Mouse (Mus musculus): Measurements from ENCODE around the gene Erbin. TPM values are rescaled to one million over a fixed set of nuclear protein-coding genes. Genes with fewer than 3 reads are reported as not detected.

Erbin gene
- polyA plus RNA-seq, 1 experiment from 2014 or later = 23.7 TPM

DNA sequence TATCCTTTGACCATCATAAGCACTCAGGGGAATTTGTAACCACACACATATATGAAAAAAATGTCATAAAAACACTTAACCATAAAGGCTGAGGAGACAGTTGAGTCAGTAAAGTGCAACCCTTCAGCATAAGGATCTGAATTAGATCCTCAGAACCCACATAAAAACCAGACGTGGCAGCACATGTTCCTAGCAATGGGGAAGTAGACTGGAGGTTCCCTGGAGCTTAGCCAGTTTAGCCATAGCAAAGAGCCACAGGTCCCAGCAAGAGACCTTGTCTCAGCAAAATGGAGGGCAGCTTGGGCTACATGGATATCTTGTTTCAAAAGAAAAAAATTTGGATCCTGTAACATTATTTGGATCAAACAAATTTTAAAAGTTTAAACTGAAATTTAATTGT is 20.3 kb downstream of the Erbin start:
- Histone ChIP-seq H3K4me3 (no peak overlapping the region), H3K36me3 (peaks cover 4% of the 10 kb centered on the region), H3K9ac (no peak overlapping the region), H3K9me3 (replicated peaks) (0 out of 2 replicates have a peak, but pooled peaks cover 5% of the 10 kb centered on the region), H3K27ac (no peak overlapping the region), H3K27me3 (no peaks in the 10 kb centered on the region), H3K4me1 (no peaks in the 10 kb centered on the region), H3K4me2 (replicated peaks) (no peak overlapping the region)
- no peak for ATAC-seq (ENCODE audit: low FRiP score)
- WGBS = 85% methylated on average over 1 of the region's 1 CpGs

DNA sequence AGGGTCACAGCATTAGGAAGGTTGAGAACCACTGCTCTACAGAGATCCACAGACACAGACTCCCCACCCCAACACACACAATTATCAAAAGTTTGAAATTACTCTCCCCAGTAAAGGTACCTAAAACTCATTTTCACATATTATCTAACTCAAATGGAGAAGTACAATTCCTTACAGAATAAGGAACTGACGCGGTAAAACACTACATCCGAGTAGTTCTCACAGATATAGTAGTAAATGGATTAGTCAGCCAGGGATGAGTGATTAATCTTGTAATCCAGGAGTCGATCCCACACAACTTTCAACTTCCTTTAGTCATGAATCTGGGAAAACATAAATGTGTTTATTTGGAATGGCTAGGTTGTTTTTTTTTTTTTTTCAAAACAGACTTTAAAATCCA is 22.7 kb downstream of the Erbin start:
- 96% methylated on average over 4 of the region's 4 CpGs for WGBS
- Histone ChIP-seq H3K4me1 (no peaks in the 10 kb centered on the region), H3K9me3 (replicated peaks) (0 out of 2 replicates have a peak, but pooled peaks cover 5% of the 10 kb centered on the region), H3K27ac (no peak overlapping the region), H3K9ac (no peak overlapping the region), H3K27me3 (no peaks in the 10 kb centered on the region), H3K36me3 (peaks cover 4% of the 10 kb centered on the region), H3K4me2 (replicated peaks) (no peak overlapping the region), H3K4me3 (no peak overlapping the region)
- ATAC-seq (ENCODE audit: low FRiP score) = no peak

DNA sequence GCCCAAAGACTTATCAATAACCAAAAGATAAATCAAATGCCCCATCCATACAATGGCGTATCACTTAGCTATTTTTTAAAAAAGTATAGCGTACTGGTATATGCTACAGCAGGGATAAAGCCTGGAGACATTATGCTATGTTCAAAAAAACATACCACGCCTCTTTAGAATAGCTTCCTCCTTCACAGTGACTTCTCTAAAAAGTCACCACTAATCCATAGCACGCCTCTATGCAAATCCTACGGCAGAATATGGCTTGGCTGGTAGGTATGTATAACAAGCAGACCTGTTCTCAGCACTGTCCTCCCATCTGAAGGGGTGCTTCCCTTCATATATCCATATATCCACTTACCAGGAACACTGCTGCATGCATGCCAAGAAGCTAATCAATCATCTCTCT is 27.2 kb downstream of the Erbin start:
- no peak for ATAC-seq (ENCODE audit: low FRiP score)
- WGBS = 96% methylated on average over 5 of the region's 5 CpGs
- Histone ChIP-seq H3K27ac (no peak overlapping the region), H3K9ac (no peak overlapping the region), H3K4me2 (replicated peaks) (no peak overlapping the region), H3K4me3 (no peak overlapping the region), H3K36me3 (no peaks in the 10 kb centered on the region; the same call in 1 of the 2 replicates), H3K4me1 (peaks cover 12% of the 10 kb centered on the region), H3K27me3 (no peaks in the 10 kb centered on the region), H3K9me3 (replicated peaks) (0 out of 2 replicates have a peak, but pooled peaks cover 5% of the 10 kb centered on the region)

DNA sequence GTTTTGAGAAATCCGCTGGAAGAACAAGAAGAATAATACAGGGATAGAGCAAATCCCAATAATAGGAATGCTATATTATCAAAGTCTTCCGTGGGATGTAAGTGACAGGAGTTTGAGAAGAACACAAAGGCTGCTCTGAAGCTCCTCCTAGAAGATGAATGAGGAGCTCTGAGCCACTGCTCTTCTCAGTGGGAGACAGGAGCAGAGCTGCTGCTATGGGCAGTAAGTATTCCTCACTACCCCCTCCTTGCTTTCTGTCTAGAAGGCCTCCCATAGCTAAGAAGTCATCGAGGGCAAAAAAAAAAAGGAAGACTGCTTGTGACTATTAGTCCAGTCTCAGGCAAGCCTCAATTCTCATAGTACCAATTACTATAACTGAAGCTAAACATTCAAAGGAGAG is 30.3 kb downstream of the Erbin start:
- Histone ChIP-seq H3K36me3 (peaks cover 3% of the 10 kb centered on the region; the same call in 1 of the 2 replicates), H3K4me3 (no peak overlapping the region), H3K27me3 (no peaks in the 10 kb centered on the region), H3K27ac (no peak overlapping the region; the same call in 1 of the 2 replicates), H3K9ac (no peak overlapping the region), H3K4me2 (replicated peaks) (no peak overlapping the region), H3K4me1 (peaks cover 12% of the 10 kb centered on the region), H3K9me3 (replicated peaks) (no peaks in the 10 kb centered on the region)
- no peak for ATAC-seq (ENCODE audit: low FRiP score)
- 32% methylated on average over 3 of the region's 3 CpGs for WGBS

DNA sequence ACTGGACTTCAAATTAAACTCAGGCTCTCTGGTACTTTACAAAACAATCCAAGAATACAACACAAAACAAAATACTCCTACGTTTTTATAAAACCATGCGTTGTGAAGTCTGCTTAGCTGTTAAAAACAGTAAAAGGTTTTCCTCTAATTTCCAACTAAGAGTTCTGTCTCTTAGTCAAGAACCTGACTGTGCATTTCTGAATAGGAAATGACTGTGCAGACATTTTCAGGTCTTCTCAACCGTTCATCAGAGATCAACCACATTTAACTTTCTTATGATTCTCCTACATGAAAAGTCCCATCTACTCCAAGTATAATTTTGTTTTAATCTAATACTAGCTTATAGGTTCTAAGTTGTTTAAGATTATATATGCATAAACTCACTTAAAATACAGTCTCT is 33.8 kb downstream of the Erbin start:
- Histone ChIP-seq H3K4me1 (peaks cover 12% of the 10 kb centered on the region), H3K4me2 (replicated peaks) (no peak overlapping the region), H3K36me3 (peaks cover 7% of the 10 kb centered on the region; the same call in 1 of the 2 replicates), H3K4me3 (no peak overlapping the region), H3K27ac (no peak overlapping the region), H3K27me3 (no peaks in the 10 kb centered on the region), H3K9me3 (replicated peaks) (no peaks in the 10 kb centered on the region), H3K9ac (no peak overlapping the region)
- 94% methylated on average over 3 of the region's 3 CpGs for WGBS
- ATAC-seq (ENCODE audit: low FRiP score) = no peak

DNA sequence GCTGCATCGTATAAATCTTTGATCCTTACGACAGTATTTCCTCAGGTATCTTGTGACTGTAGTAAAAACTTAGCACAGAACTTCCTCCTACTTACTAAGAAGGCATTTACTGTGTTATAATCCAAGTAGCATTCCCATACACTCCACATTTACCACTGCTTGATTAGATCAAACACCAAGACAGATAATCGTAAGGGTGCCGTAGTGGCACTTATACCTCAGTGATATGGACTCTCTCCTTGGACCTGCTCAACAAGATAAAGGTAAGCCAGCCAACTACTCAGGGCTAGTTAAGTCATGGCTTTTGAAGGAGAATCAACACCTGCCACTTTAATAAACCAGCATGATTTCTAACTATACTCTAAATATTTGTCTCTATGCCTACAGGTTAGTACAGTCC is 39.1 kb downstream of the Erbin start:
- no peaks in the 10 kb centered on the region for H3K9me3 ChIP-seq (replicated peaks)
- H3K4me1 ChIP-seq = no peaks in the 10 kb centered on the region
- no peak overlapping the region for H3K4me2 ChIP-seq (replicated peaks)
- 99% methylated on average over 4 of the region's 4 CpGs for WGBS
- ATAC-seq (ENCODE audit: low FRiP score) = no peak
- no peaks in the 10 kb centered on the region for H3K27me3 ChIP-seq
- no peak overlapping the region for H3K9ac ChIP-seq
- H3K27ac ChIP-seq = no peak overlapping the region
- peaks cover 13% of the 10 kb centered on the region for H3K36me3 ChIP-seq
- no peak overlapping the region for H3K4me3 ChIP-seq

DNA sequence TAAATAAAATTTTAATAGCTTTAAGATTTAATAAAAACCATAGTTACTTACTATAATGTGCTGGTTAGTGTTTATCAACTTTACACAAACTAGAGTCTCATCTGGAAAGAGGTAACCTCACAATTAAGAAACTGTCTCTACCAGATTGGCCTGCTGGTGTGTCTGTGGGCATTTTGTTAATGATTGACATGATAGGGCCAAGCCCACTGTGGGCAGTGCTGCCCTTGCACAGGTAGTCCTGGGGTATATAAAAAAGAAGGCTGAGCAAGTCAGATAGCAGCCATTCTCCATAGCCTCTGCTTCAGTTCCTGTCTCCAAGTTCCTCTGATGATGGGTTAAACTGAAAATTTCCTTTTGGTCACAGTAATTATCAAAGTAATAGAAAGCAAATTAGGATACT is 43.6 kb downstream of the Erbin start:
- no peak overlapping the region for H3K4me3 ChIP-seq
- H3K27ac ChIP-seq = no peak overlapping the region
- peaks cover 6% of the 10 kb centered on the region for H3K36me3 ChIP-seq
- H3K9ac ChIP-seq = no peak overlapping the region
- no peak for ATAC-seq (ENCODE audit: low FRiP score)
- H3K4me2 ChIP-seq (replicated peaks) = no peak overlapping the region
- no peaks in the 10 kb centered on the region for H3K9me3 ChIP-seq (replicated peaks)
- no peaks in the 10 kb centered on the region for H3K27me3 ChIP-seq
- H3K4me1 ChIP-seq = no peaks in the 10 kb centered on the region

DNA sequence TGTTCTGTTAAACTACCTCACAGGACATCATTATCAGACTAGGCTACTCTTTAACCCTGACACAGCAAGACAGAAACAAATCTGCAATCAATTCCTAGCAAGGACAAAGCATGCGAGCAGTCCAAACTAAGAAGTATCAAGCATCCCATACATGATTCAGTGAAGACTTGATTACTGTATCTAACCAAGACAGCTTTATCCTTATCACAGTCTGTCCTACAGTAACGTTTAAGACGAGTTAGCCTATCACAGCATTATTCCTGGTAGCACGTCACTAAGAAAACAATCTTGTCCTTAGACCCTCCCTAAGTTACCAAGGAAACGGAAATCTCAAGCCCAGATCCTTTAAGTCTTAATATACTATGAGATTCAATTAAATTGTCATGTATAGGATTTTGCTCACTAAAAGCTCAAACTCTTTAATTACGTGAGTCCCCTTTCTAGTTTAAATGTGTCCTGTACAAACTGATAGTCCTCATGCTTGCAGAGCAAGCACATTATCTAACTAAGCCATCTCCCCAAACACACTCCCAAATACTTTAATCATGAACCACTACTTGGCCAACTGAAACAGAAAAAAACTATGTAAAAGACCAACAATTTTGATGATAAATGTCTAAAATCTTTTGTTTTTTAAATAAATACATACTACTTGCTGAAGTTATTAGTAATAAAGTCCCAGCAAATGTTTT is 44.3 kb downstream of the Erbin start:
- H3K9me3 ChIP-seq (replicated peaks) = no peaks in the 10 kb centered on the region
- ATAC-seq (ENCODE audit: low FRiP score) = no peak
- 88% methylated on average over 6 of the region's 6 CpGs for WGBS
- H3K27ac ChIP-seq = no peak overlapping the region
- no peaks in the 10 kb centered on the region for H3K27me3 ChIP-seq
- no peaks in the 10 kb centered on the region for H3K4me1 ChIP-seq
- no peak overlapping the region for H3K4me2 ChIP-seq (replicated peaks)
- H3K9ac ChIP-seq = no peak overlapping the region
- no peak overlapping the region for H3K4me3 ChIP-seq
- H3K36me3 ChIP-seq = peaks cover 6% of the 10 kb centered on the region

DNA sequence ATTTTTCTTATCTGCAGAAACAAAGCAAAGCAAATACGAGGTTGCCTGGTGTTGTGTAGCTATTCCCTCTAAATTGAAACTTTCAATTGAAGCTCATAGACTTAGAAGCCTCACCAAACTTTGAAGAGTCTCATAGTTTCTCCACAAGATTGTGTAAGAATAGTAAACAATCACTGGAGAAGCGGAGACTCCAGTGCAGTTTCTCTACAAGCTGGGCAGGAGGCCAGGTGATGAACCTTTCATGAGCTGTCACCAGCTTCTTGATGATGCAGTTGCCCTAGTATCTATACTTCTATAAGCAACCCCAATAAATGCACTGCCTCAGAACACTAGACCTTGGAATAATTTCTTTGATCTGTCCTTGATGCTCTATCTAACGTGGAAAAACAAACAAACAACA is 49.5 kb downstream of the Erbin start:
- H3K36me3 ChIP-seq = peaks cover 7% of the 10 kb centered on the region; the same call in 1 of the 2 replicates
- no peak overlapping the region for H3K27ac ChIP-seq
- no peaks in the 10 kb centered on the region for H3K9me3 ChIP-seq (replicated peaks)
- H3K9ac ChIP-seq = no peak overlapping the region
- H3K4me3 ChIP-seq = no peak overlapping the region
- no peak for ATAC-seq (ENCODE audit: low FRiP score)
- no peaks in the 10 kb centered on the region for H3K27me3 ChIP-seq
- 79% methylated on average over 3 of the region's 3 CpGs for whole genome bisulfite sequencing
- no peak overlapping the region for H3K4me2 ChIP-seq (replicated peaks)
- H3K4me1 ChIP-seq = no peaks in the 10 kb centered on the region

DNA sequence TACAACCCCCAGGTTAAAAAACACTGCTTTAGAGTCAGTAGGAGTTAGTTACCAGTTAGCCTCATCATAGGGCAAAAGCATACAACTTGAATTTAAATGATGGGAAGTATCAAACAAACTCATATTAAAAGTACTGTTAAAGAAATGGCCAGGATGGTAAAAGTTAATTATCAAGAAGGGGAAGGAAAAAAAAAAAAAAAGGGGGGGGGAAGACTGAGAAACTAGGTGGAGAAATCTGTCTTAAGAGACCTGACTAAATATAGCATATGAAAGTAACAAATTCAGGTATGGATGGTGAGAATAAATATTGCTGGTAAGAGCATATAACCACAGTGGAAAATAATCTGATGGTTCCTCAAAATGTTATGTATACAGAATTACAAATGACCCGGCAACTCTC is 50.2 kb downstream of the Erbin start:
- no peak overlapping the region for H3K4me3 ChIP-seq
- H3K4me2 ChIP-seq (replicated peaks) = no peak overlapping the region
- H3K9me3 ChIP-seq (replicated peaks) = no peaks in the 10 kb centered on the region
- ATAC-seq (ENCODE audit: low FRiP score) = no peak
- WGBS = 97% methylated on average over 1 of the region's 1 CpGs
- H3K27ac ChIP-seq = no peak overlapping the region
- H3K9ac ChIP-seq = no peak overlapping the region
- no peaks in the 10 kb centered on the region for H3K4me1 ChIP-seq
- peaks cover 8% of the 10 kb centered on the region; the same call in 1 of the 2 replicates for H3K36me3 ChIP-seq
- H3K27me3 ChIP-seq = no peaks in the 10 kb centered on the region

DNA sequence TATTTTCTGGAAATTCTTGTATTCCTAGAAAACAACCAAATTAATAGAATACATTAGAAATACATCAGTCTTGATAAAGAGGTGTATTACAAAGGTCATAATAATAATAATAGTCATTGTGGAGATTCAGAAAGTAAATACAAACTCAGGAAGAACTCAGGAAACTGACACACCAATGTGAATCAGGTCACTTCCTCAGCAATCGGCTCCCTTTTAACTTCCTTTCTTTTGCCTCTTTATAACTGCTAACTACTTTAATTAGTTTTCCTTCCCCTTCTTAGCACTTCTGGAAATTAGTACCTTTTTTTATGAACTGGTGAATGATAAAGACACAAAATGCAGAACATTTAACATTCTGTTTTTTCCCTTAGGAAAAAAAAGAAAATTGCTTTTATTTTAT is 51.4 kb downstream of the Erbin start:
- WGBS = 77% methylated on average over 1 of the region's 1 CpGs
- ATAC-seq (ENCODE audit: low FRiP score) = no peak

DNA sequence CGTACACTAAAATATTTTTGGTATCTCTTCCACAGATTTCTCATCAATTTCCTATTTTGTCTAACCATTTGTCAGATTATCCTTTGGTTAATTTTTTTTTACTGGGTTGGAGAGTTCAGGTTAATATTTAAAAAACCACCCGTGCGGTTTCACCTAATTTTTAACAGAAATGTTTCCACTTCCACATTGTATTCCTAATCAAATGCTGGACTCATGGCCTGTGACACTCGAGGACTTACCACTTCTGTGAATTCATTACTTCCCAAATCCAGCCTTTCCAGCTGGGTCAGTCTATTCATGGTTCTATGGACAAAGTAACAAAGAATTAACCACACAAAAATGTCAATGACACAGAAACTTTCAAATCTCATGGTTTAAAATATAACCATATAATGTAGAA is 58.3 kb downstream of the Erbin start:
- H3K36me3 ChIP-seq = peaks cover 18% of the 10 kb centered on the region
- WGBS = 82% methylated on average over 4 of the region's 4 CpGs

More for the DNA sequence above, 51.4 kb downstream of the Erbin start:
- Histone ChIP-seq H3K27me3 (no peaks in the 10 kb centered on the region), H3K4me2 (replicated peaks) (no peak overlapping the region), H3K27ac (no peak overlapping the region), H3K9me3 (replicated peaks) (no peaks in the 10 kb centered on the region), H3K4me3 (no peak overlapping the region), H3K36me3 (peaks cover 12% of the 10 kb centered on the region; the same call in 1 of the 2 replicates), H3K9ac (no peak overlapping the region), H3K4me1 (no peaks in the 10 kb centered on the region)

DNA sequence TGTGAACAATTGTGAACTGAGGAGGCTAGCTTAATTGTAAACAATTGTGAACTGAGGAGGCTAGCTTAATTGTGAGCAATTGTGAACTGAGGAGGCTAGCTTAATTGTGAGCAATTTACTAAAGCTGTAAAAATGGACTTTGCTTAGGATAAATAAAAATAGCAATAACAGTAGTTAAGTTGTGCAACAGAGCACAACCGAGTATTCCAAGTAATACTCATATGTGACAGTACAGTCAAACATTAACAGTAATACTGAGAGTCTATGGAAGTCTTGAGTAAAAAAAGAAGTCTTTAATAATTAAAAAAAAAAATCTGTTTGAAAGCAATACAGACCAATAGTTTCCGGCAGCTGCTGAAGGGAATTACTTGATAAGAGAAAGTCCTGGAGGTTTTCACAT is 61.3 kb downstream of the Erbin start:
- H3K4me3 ChIP-seq = no peak overlapping the region
- WGBS = 98% methylated on average over 2 of the region's 2 CpGs
- no peak overlapping the region for H3K27ac ChIP-seq
- no peak for ATAC-seq (ENCODE audit: low FRiP score)
- no peaks in the 10 kb centered on the region for H3K27me3 ChIP-seq
- H3K9ac ChIP-seq = no peak overlapping the region
- no peak overlapping the region for H3K4me2 ChIP-seq (replicated peaks)
- H3K4me1 ChIP-seq = no peaks in the 10 kb centered on the region
- H3K9me3 ChIP-seq (replicated peaks) = no peaks in the 10 kb centered on the region
- peaks cover 21% of the 10 kb centered on the region for H3K36me3 ChIP-seq

More for the DNA sequence above, 58.3 kb downstream of the Erbin start:
- H3K27me3 ChIP-seq = no peaks in the 10 kb centered on the region
- no peak overlapping the region for H3K9ac ChIP-seq
- ATAC-seq (ENCODE audit: low FRiP score) = no peak
- H3K4me1 ChIP-seq = no peaks in the 10 kb centered on the region
- H3K4me2 ChIP-seq (replicated peaks) = no peak overlapping the region
- no peak overlapping the region for H3K4me3 ChIP-seq
- no peak overlapping the region for H3K27ac ChIP-seq
- no peaks in the 10 kb centered on the region for H3K9me3 ChIP-seq (replicated peaks)
